Mouse (Mus musculus): Measurements from ENCODE around the gene Pex11b. TPM values are rescaled to one million over a fixed set of nuclear protein-coding genes. Genes with fewer than 3 reads are reported as not detected.

The Pex11b gene
- polyA plus RNA-seq, 1 experiment from 2014 or later, result 38.2 TPM

- H3K9ac ChIP-seq (ENCODE audit: low read length), result 0 out of 2 replicates have a peak overlapping the region, but pooled peaks have one; percentile 63
- no peaks in the 10 kb centered on the region for H3K27me3 ChIP-seq (ENCODE audit: control insufficient read depth, insufficient read depth, low read length)
- TF ChIP-seq CTCF (IDR thresholded peaks at IDR 0.05; ENCODE audit: low read depth), result no peak
- TF ChIP-seq EP300 (optimal IDR thresholded peaks at IDR 0.05), result no peak
- H3K36me3 ChIP-seq (ENCODE audit: control insufficient read depth, insufficient read depth, low read length), result no peaks in the 10 kb centered on the region
- no peak for DNase-seq (ENCODE audit: low spot score)
- ATAC-seq (ENCODE audit: low FRiP score, low TSS enrichment), result no peak
- no peak overlapping the region for H3K4me3 ChIP-seq (ENCODE audit: low read depth, low read length)
- peak overlapping the region; percentile 81 for H3K4me2 ChIP-seq (replicated peaks; ENCODE audit: low read depth)
- H3K27ac ChIP-seq (replicated peaks), result no peak overlapping the region
- 63% methylated on average over 8 of the region's 8 CpGs for WGBS
- H3K9me3 ChIP-seq (ENCODE audit: control insufficient read depth, low read length), result no peaks in the 10 kb centered on the region
- 0 out of 2 replicates have a peak, but pooled peaks cover 3% of the 10 kb centered on the region for H3K4me1 ChIP-seq (replicated peaks; ENCODE audit: control insufficient read depth, insufficient read depth)
Measured at GRCm38 (mm10) chr3:96599069-96599393, 36.1 kb upstream of the Pex11b start.

GRCm38 (mm10) chr3:96599411-96599810, 35.8 kb upstream of the Pex11b start:
- Histone ChIP-seq H3K4me1 (replicated peaks; ENCODE audit: control insufficient read depth, insufficient read depth) (0 out of 2 replicates have a peak, but pooled peaks cover 3% of the 10 kb centered on the region), H3K27ac (replicated peaks) (no peak overlapping the region), H3K4me2 (replicated peaks; ENCODE audit: low read depth) (no peak overlapping the region), H3K4me3 (ENCODE audit: low read depth, low read length) (no peak overlapping the region), H3K9ac (ENCODE audit: low read length) (no peak overlapping the region), H3K9me3 (ENCODE audit: control insufficient read depth, low read length) (no peaks in the 10 kb centered on the region), H3K27me3 (ENCODE audit: control insufficient read depth, insufficient read depth, low read length) (no peaks in the 10 kb centered on the region), H3K36me3 (ENCODE audit: control insufficient read depth, insufficient read depth, low read length) (no peaks in the 10 kb centered on the region)
- TF ChIP-seq EP300 (optimal IDR thresholded peaks at IDR 0.05) (no peak), CTCF (IDR thresholded peaks at IDR 0.05; ENCODE audit: low read depth) (no peak)
- 85% methylated on average over 3 of the region's 3 CpGs for WGBS
- no peak for DNase-seq (ENCODE audit: low spot score)
- ATAC-seq (ENCODE audit: low FRiP score, low TSS enrichment), result no peak

GRCm38 (mm10) chr3:96600639-96601250, 34.4 kb upstream of the Pex11b start, which contains the start of gene Lix1l:
TSS of gene Lix1l (plus strand) at chr3:96601149.
- Histone ChIP-seq H3K4me2 (replicated peaks; ENCODE audit: low read depth) (peak within 1 kb of the TSS; percentile 69), H3K36me3 (ENCODE audit: control insufficient read depth, insufficient read depth, low read length) (no peaks in the 10 kb centered on the region), H3K27me3 (ENCODE audit: control insufficient read depth, insufficient read depth, low read length) (no peaks in the 10 kb centered on the region), H3K9me3 (ENCODE audit: control insufficient read depth, low read length) (no peaks in the 10 kb centered on the region), H3K27ac (replicated peaks) (peak within 1 kb of the TSS; percentile 97), H3K9ac (ENCODE audit: low read length) (peak within 1 kb of the TSS; percentile 72), H3K4me1 (replicated peaks; ENCODE audit: control insufficient read depth, insufficient read depth) (0 out of 2 replicates have a peak, but pooled peaks cover 3% of the 10 kb centered on the region), H3K4me3 (ENCODE audit: low read depth, low read length) (peak within 1 kb of the TSS; percentile 61)
- ATAC-seq (ENCODE audit: low FRiP score, low TSS enrichment), result peak; percentile 90
- TF ChIP-seq EP300 (optimal IDR thresholded peaks at IDR 0.05) (no peak), CTCF (IDR thresholded peaks at IDR 0.05; ENCODE audit: low read depth) (no peak)
- 1% methylated on average over 25 of the region's 27 CpGs for WGBS
- peak; percentile 88 for DNase-seq (ENCODE audit: low spot score)

GRCm38 (mm10) chr3:96601251-96601787, 33.9 kb upstream of the Pex11b start:
- Histone ChIP-seq H3K4me2 (replicated peaks; ENCODE audit: low read depth) (peak overlapping the region; percentile 69), H3K27ac (replicated peaks) (peak overlapping the region; percentile 97), H3K36me3 (ENCODE audit: control insufficient read depth, insufficient read depth, low read length) (no peaks in the 10 kb centered on the region), H3K27me3 (ENCODE audit: control insufficient read depth, insufficient read depth, low read length) (no peaks in the 10 kb centered on the region), H3K4me1 (replicated peaks; ENCODE audit: control insufficient read depth, insufficient read depth) (0 out of 2 replicates have a peak, but pooled peaks cover 3% of the 10 kb centered on the region), H3K9ac (ENCODE audit: low read length) (peak overlapping the region; percentile 72), H3K4me3 (ENCODE audit: low read depth, low read length) (peak overlapping the region; percentile 61), H3K9me3 (ENCODE audit: control insufficient read depth, low read length) (no peaks in the 10 kb centered on the region)
- peak; percentile 62 for ATAC-seq (ENCODE audit: low FRiP score, low TSS enrichment)
- WGBS, result under 1% methylated on average over 30 of the region's 40 CpGs
- no peak for TF ChIP-seq CTCF (IDR thresholded peaks at IDR 0.05; ENCODE audit: low read depth)
- TF ChIP-seq EP300 (optimal IDR thresholded peaks at IDR 0.05), result no peak
- DNase-seq (ENCODE audit: low spot score), result peak; percentile 60

GRCm38 (mm10) chr3:96601941-96602703, 33.1 kb upstream of the Pex11b start:
- Histone ChIP-seq H3K4me3 (ENCODE audit: low read depth, low read length) (peak overlapping the region; percentile 61), H3K27me3 (ENCODE audit: control insufficient read depth, insufficient read depth, low read length) (no peaks in the 10 kb centered on the region), H3K27ac (replicated peaks) (peak overlapping the region; percentile 97), H3K4me2 (replicated peaks; ENCODE audit: low read depth) (peak overlapping the region; percentile 69), H3K4me1 (replicated peaks; ENCODE audit: control insufficient read depth, insufficient read depth) (0 out of 2 replicates have a peak, but pooled peaks cover 3% of the 10 kb centered on the region), H3K9me3 (ENCODE audit: control insufficient read depth, low read length) (no peaks in the 10 kb centered on the region), H3K36me3 (ENCODE audit: control insufficient read depth, insufficient read depth, low read length) (no peaks in the 10 kb centered on the region), H3K9ac (ENCODE audit: low read length) (peak overlapping the region; percentile 72)
- ATAC-seq (ENCODE audit: low FRiP score, low TSS enrichment) (no peak), DNase-seq (ENCODE audit: low spot score) (no peak)
- 30% methylated on average over 10 of the region's 10 CpGs for WGBS
- TF ChIP-seq CTCF (IDR thresholded peaks at IDR 0.05; ENCODE audit: low read depth) (peak; percentile 7; the same call in 1 of the 2 replicates), EP300 (optimal IDR thresholded peaks at IDR 0.05) (no peak)

Data from stomach, postnatal 0 days (tissue).